Comparison of ENCODE assay signal across 21 mouse cellular contexts in genomic region chr9:91711106-91711505, GRCm38 (mm10).
"Had no signal": no experiment of that assay in that cellular context is flagged by ENCODE, and none has a peak within 500 bp of the region (broad histone marks: within the 10 kb centered on the region; RNA-seq: fewer than 3 reads in every experiment).

No protein-coding gene starts in this region.

- H3K36me3 ChIP-seq: liver, embryonic 15.5 days; lung, embryonic 15.5 days; midbrain, embryonic 12.5 days; neural tube, embryonic 13.5 days; neural tube, embryonic 15.5 days had no signal

- H3K9ac ChIP-seq: liver, embryonic 15.5 days; liver, postnatal 0 days; lung, embryonic 15.5 days; midbrain, embryonic 12.5 days; neural tube, embryonic 13.5 days; neural tube, embryonic 15.5 days had no signal

- H3K4me3 ChIP-seq: liver, embryonic 15.5 days; lung, embryonic 15.5 days; megakaryocyte, embryonic 14.5 days; midbrain, embryonic 12.5 days; myocyte; neural tube, embryonic 13.5 days; neural tube, embryonic 15.5 days had no signal

- H3K27me3 ChIP-seq: liver, embryonic 15.5 days; lung, embryonic 15.5 days; megakaryocyte, embryonic 14.5 days; midbrain, embryonic 12.5 days; neural tube, embryonic 13.5 days; neural tube, embryonic 15.5 days had no signal

- H3K4me2 ChIP-seq: liver, embryonic 15.5 days; lung, embryonic 15.5 days; midbrain, embryonic 12.5 days; neural tube, embryonic 13.5 days; neural tube, embryonic 15.5 days had no signal

- H3K27ac ChIP-seq: liver, embryonic 15.5 days; lung, embryonic 15.5 days; macrophage; midbrain, embryonic 12.5 days; neural tube, embryonic 13.5 days; neural tube, embryonic 15.5 days had no signal

- DNase-seq: liver, postnatal 0 days; lung, postnatal 14 days; lung, postnatal 36 days; midbrain, embryonic 14.5 days; retina, postnatal 1 day; right cerebral cortex, adult 18-20 months; right cerebral cortex, postnatal 25 days; right cerebral cortex, postnatal 4 days; spleen, adult 18-20 months; thymus, adult 18-20 months; thymus, postnatal 14 days; thymus, postnatal 36 days had no signal

- H3K4me1 ChIP-seq: liver, embryonic 15.5 days; lung, embryonic 15.5 days; megakaryocyte, embryonic 14.5 days; midbrain, embryonic 12.5 days; neural tube, embryonic 13.5 days; neural tube, embryonic 15.5 days had no signal

- ATAC-seq: liver, postnatal 0 days; midbrain, embryonic 16.5 days had no signal

- H3K9me3 ChIP-seq: liver, embryonic 15.5 days; lung, embryonic 15.5 days; midbrain, embryonic 12.5 days; neural tube, embryonic 13.5 days; neural tube, embryonic 15.5 days had no signal
